Mouse (Mus musculus): ENCODE measurements at regions not wholly inside any gene's neighbourhood (a gene's known extent, or its start where the extent isn't known, plus 50 kb on each side); places are given as distances from the start of the nearest gene placed in this dataset.

GRCm38 (mm10) chr8:128239783-128240182 is 118.6 kb upstream of the Nrp1 start:
- TF ChIP-seq CTCF (IDR thresholded peaks at IDR 0.05; ENCODE audit: extremely low read depth, insufficient read depth, low read length) = no peak
- TF ChIP-seq POLR2A (IDR thresholded peaks at IDR 0.05; ENCODE audit: extremely low read depth, insufficient read depth, low read length) = no peak

Data from cortical plate, adult 2 months (tissue).